Mouse (Mus musculus): ENCODE measurements around the gene F7. TPM values are rescaled to one million over a fixed set of nuclear protein-coding genes. Genes with fewer than 3 reads are reported as not detected.

The F7 gene
- polyA plus RNA-seq, 1 experiment from 2014 or later, result not detected

GRCm38 (mm10) chr8:12987571-12987970, 38.3 kb upstream of the F7 start:
- H3K36me3 ChIP-seq (ENCODE audit: control insufficient read depth, insufficient read depth, low read length), result peaks cover 19% of the 10 kb centered on the region
- no peak for ATAC-seq (ENCODE audit: low read depth)
- H3K9me3 ChIP-seq (ENCODE audit: control insufficient read depth, low read length), result no peaks in the 10 kb centered on the region
- WGBS, result 84% methylated on average over 8 of the region's 8 CpGs
- H3K9ac ChIP-seq (replicated peaks; ENCODE audit: low read depth, low read length), result no peak overlapping the region
- H3K27me3 ChIP-seq (ENCODE audit: control insufficient read depth, insufficient read depth, low read length), result no peaks in the 10 kb centered on the region
- no peak overlapping the region for H3K27ac ChIP-seq (ENCODE audit: low read depth, low read length)
- no peak overlapping the region for H3K4me2 ChIP-seq (ENCODE audit: low read depth, low read length)
- no peak overlapping the region for H3K4me3 ChIP-seq (ENCODE audit: low read depth, low read length)
- no peaks in the 10 kb centered on the region for H3K4me1 ChIP-seq (ENCODE audit: control insufficient read depth, insufficient read depth, low read length)

GRCm38 (mm10) chr8:12988722-12989430, 37.0 kb upstream of the F7 start:
- Histone ChIP-seq H3K36me3 (ENCODE audit: control insufficient read depth, insufficient read depth, low read length) (peaks cover 20% of the 10 kb centered on the region), H3K9me3 (ENCODE audit: control insufficient read depth, low read length) (no peaks in the 10 kb centered on the region), H3K27ac (ENCODE audit: low read depth, low read length) (no peak overlapping the region), H3K4me3 (ENCODE audit: low read depth, low read length) (no peak overlapping the region), H3K27me3 (ENCODE audit: control insufficient read depth, insufficient read depth, low read length) (no peaks in the 10 kb centered on the region), H3K9ac (replicated peaks; ENCODE audit: low read depth, low read length) (no peak overlapping the region), H3K4me1 (ENCODE audit: control insufficient read depth, insufficient read depth, low read length) (no peaks in the 10 kb centered on the region), H3K4me2 (ENCODE audit: low read depth, low read length) (no peak overlapping the region)
- 80% methylated on average over 13 of the region's 13 CpGs for WGBS
- no peak for ATAC-seq (ENCODE audit: low read depth)

- H3K9ac ChIP-seq (replicated peaks; ENCODE audit: low read depth, low read length), result no peak overlapping the region
- H3K36me3 ChIP-seq (ENCODE audit: control insufficient read depth, insufficient read depth, low read length), result peaks cover 17% of the 10 kb centered on the region
- no peaks in the 10 kb centered on the region for H3K4me1 ChIP-seq (ENCODE audit: control insufficient read depth, insufficient read depth, low read length)
- no peak overlapping the region for H3K27ac ChIP-seq (ENCODE audit: low read depth, low read length)
- no peak overlapping the region for H3K4me3 ChIP-seq (ENCODE audit: low read depth, low read length)
- 81% methylated on average over 10 of the region's 10 CpGs for WGBS
- ATAC-seq (ENCODE audit: low read depth), result no peak
- H3K27me3 ChIP-seq (ENCODE audit: control insufficient read depth, insufficient read depth, low read length), result no peaks in the 10 kb centered on the region
- H3K9me3 ChIP-seq (ENCODE audit: control insufficient read depth, low read length), result no peaks in the 10 kb centered on the region
- no peak overlapping the region for H3K4me2 ChIP-seq (ENCODE audit: low read depth, low read length)
These were observed 34.4 kb upstream of the F7 start for GRCm38 (mm10) chr8:12991411-12991810.

- H3K4me2 ChIP-seq (ENCODE audit: low read depth, low read length), result no peak overlapping the region
- H3K9ac ChIP-seq (replicated peaks; ENCODE audit: low read depth, low read length), result no peak overlapping the region
- no peaks in the 10 kb centered on the region for H3K4me1 ChIP-seq (ENCODE audit: control insufficient read depth, insufficient read depth, low read length)
- WGBS, result 81% methylated on average over 5 of the region's 5 CpGs
- no peak overlapping the region for H3K27ac ChIP-seq (ENCODE audit: low read depth, low read length)
- no peaks in the 10 kb centered on the region for H3K27me3 ChIP-seq (ENCODE audit: control insufficient read depth, insufficient read depth, low read length)
- H3K36me3 ChIP-seq (ENCODE audit: control insufficient read depth, insufficient read depth, low read length), result peaks cover 44% of the 10 kb centered on the region
- H3K4me3 ChIP-seq (ENCODE audit: low read depth, low read length), result no peak overlapping the region
- no peaks in the 10 kb centered on the region for H3K9me3 ChIP-seq (ENCODE audit: control insufficient read depth, low read length)
- ATAC-seq (ENCODE audit: low read depth), result no peak
These were observed 31.4 kb upstream of the F7 start for GRCm38 (mm10) chr8:12994468-12994867.

GRCm38 (mm10) chr8:12995481-12995880, 30.4 kb upstream of the F7 start:
- no peak for ATAC-seq (ENCODE audit: low read depth)
- Histone ChIP-seq H3K27ac (ENCODE audit: low read depth, low read length) (no peak overlapping the region), H3K9ac (replicated peaks; ENCODE audit: low read depth, low read length) (no peak overlapping the region), H3K9me3 (ENCODE audit: control insufficient read depth, low read length) (no peaks in the 10 kb centered on the region), H3K4me3 (ENCODE audit: low read depth, low read length) (no peak overlapping the region), H3K27me3 (ENCODE audit: control insufficient read depth, insufficient read depth, low read length) (no peaks in the 10 kb centered on the region), H3K4me2 (ENCODE audit: low read depth, low read length) (no peak overlapping the region), H3K36me3 (ENCODE audit: control insufficient read depth, insufficient read depth, low read length) (peaks cover 50% of the 10 kb centered on the region), H3K4me1 (ENCODE audit: control insufficient read depth, insufficient read depth, low read length) (no peaks in the 10 kb centered on the region)
- 63% methylated on average over 5 of the region's 5 CpGs for WGBS

GRCm38 (mm10) chr8:12996831-12997275, 29.0 kb upstream of the F7 start:
- no peak for ATAC-seq (ENCODE audit: low read depth)
- H3K36me3 ChIP-seq (ENCODE audit: control insufficient read depth, insufficient read depth, low read length), result peaks cover 63% of the 10 kb centered on the region
- 67% methylated on average over 8 of the region's 8 CpGs for WGBS

GRCm38 (mm10) chr8:12998331-12998730, 27.5 kb upstream of the F7 start:
- H3K9ac ChIP-seq (replicated peaks; ENCODE audit: low read depth, low read length), result no peak overlapping the region
- no peak for ATAC-seq (ENCODE audit: low read depth)
- no peaks in the 10 kb centered on the region for H3K27me3 ChIP-seq (ENCODE audit: control insufficient read depth, insufficient read depth, low read length)
- H3K9me3 ChIP-seq (ENCODE audit: control insufficient read depth, low read length), result no peaks in the 10 kb centered on the region
- H3K27ac ChIP-seq (ENCODE audit: low read depth, low read length), result no peak overlapping the region
- H3K4me1 ChIP-seq (ENCODE audit: control insufficient read depth, insufficient read depth, low read length), result no peaks in the 10 kb centered on the region
- WGBS, result 91% methylated on average over 7 of the region's 8 CpGs
- H3K4me2 ChIP-seq (ENCODE audit: low read depth, low read length), result no peak overlapping the region
- peaks cover 77% of the 10 kb centered on the region for H3K36me3 ChIP-seq (ENCODE audit: control insufficient read depth, insufficient read depth, low read length)
- no peak overlapping the region for H3K4me3 ChIP-seq (ENCODE audit: low read depth, low read length)

More at GRCm38 (mm10) chr8:12996831-12997275, 29.0 kb upstream of the F7 start:
- Histone ChIP-seq H3K4me3 (ENCODE audit: low read depth, low read length) (no peak overlapping the region), H3K27ac (ENCODE audit: low read depth, low read length) (no peak overlapping the region), H3K27me3 (ENCODE audit: control insufficient read depth, insufficient read depth, low read length) (no peaks in the 10 kb centered on the region), H3K9me3 (ENCODE audit: control insufficient read depth, low read length) (no peaks in the 10 kb centered on the region), H3K4me1 (ENCODE audit: control insufficient read depth, insufficient read depth, low read length) (no peaks in the 10 kb centered on the region), H3K4me2 (ENCODE audit: low read depth, low read length) (no peak overlapping the region), H3K9ac (replicated peaks; ENCODE audit: low read depth, low read length) (no peak overlapping the region)

- no peak overlapping the region for H3K4me3 ChIP-seq (ENCODE audit: low read depth, low read length)
- no peaks in the 10 kb centered on the region for H3K9me3 ChIP-seq (ENCODE audit: control insufficient read depth, low read length)
- H3K36me3 ChIP-seq (ENCODE audit: control insufficient read depth, insufficient read depth, low read length), result peaks cover 84% of the 10 kb centered on the region
- no peaks in the 10 kb centered on the region for H3K27me3 ChIP-seq (ENCODE audit: control insufficient read depth, insufficient read depth, low read length)
- H3K27ac ChIP-seq (ENCODE audit: low read depth, low read length), result no peak overlapping the region
- no peak overlapping the region for H3K4me2 ChIP-seq (ENCODE audit: low read depth, low read length)
- H3K9ac ChIP-seq (replicated peaks; ENCODE audit: low read depth, low read length), result no peak overlapping the region
- no peak for ATAC-seq (ENCODE audit: low read depth)
- H3K4me1 ChIP-seq (ENCODE audit: control insufficient read depth, insufficient read depth, low read length), result no peaks in the 10 kb centered on the region
- 88% methylated on average over 9 of the region's 9 CpGs for whole genome bisulfite sequencing
These were observed 26.0 kb upstream of the F7 start for GRCm38 (mm10) chr8:12999793-13000192.

GRCm38 (mm10) chr8:13007458-13007857, 18.4 kb upstream of the F7 start:
- ATAC-seq (ENCODE audit: low read depth), result no peak
- no peak overlapping the region for H3K27ac ChIP-seq (ENCODE audit: low read depth, low read length)
- no peak overlapping the region for H3K9ac ChIP-seq (replicated peaks; ENCODE audit: low read depth, low read length)
- peaks cover 87% of the 10 kb centered on the region for H3K36me3 ChIP-seq (ENCODE audit: control insufficient read depth, insufficient read depth, low read length)
- H3K4me2 ChIP-seq (ENCODE audit: low read depth, low read length), result no peak overlapping the region
- no peaks in the 10 kb centered on the region for H3K9me3 ChIP-seq (ENCODE audit: control insufficient read depth, low read length)
- 67% methylated on average over 4 of the region's 4 CpGs for WGBS
- H3K4me3 ChIP-seq (ENCODE audit: low read depth, low read length), result no peak overlapping the region
- no peaks in the 10 kb centered on the region for H3K4me1 ChIP-seq (ENCODE audit: control insufficient read depth, insufficient read depth, low read length)
- no peaks in the 10 kb centered on the region for H3K27me3 ChIP-seq (ENCODE audit: control insufficient read depth, insufficient read depth, low read length)

Measured in neural tube, embryonic 14.5 days (tissue).